Mouse (Mus musculus) liver, adult (tissue): ENCODE data around the gene Ccdc105.

Source experiments
- GATA4 ChIP-seq: IDR thresholded peaks from 2 replicates; pipeline ENCODE4 v1.6.1; 2014; ENCODE audit warnings: mild to moderate bottlenecking, low read length; ENCODE audit not compliant: insufficient replicate concordance

Gene Ccdc105

GRCm38 (mm10) chr10:78752452-78753191 lies at the start of gene Ccdc105:
TSS of gene Ccdc105 (minus strand) at chr10:78753065.
- no peak for TF ChIP-seq GATA4

DNA sequence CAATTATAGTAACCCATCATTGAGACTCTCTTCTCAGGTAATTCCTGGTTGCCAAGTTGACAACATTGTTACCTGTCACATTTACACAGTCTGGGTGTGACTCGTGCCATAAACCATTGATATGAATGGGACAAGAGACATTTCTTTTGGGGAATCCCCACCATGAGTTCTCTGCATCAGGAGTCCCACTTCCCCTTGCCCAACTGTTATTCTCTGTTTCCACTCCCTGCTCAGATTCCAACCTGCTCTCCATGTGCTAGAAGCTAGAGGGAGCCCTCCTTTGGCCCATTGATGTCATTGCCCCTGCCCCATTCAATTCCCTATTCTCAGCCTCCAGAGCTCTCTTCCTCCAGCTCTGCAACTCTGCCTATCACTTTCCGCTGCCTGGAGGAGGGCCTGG lies 48.6 kb upstream of the Ccdc105 start:
- TF ChIP-seq GATA4 = no peak

DNA sequence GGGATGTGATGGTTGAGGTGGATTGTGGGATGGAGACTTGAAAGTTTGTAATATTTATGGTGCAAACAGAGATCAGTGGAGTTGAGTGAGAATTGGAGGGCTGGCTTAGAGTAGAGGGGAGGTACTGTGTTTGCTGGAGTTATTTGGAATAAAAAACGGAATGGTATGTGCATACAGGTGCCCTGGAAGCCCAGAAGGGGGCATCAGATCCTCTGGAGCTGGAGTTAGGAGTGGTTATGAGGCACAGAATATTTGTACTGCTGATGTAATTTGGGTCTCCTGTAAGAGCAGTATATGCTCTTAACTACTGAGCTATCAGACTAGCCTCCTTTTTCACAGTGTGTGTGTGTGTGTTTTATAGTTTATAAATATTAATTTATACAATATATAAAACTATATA lies 37.7 kb upstream of the Ccdc105 start:
- no peak for TF ChIP-seq GATA4

DNA sequence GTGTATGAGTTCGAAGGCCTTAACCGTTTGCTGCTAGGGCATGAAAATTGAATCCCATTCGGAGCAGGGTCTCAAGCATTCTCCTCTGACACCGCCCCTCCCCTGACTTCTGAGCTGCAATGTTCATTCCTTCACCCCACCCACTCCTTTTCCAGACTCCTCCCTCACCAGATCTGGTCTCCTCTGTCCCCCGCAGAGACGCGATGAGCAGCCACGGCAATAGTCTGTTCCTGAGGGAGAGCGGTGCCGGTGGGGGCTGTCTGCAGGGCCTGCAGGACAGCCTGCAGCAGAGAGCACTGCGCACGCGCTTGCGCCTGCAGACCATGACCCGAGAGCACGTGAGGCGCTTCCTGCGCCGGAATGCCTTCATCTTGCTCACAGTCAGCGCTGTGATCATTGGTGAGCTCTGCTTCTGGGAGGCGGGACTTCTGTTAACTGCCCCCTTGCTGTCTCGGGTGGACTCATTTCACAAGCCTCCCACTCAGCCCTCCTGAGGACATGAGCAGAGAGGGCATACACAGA lies 34.8 kb upstream of the Ccdc105 start:
- TF ChIP-seq GATA4 = no peak

DNA sequence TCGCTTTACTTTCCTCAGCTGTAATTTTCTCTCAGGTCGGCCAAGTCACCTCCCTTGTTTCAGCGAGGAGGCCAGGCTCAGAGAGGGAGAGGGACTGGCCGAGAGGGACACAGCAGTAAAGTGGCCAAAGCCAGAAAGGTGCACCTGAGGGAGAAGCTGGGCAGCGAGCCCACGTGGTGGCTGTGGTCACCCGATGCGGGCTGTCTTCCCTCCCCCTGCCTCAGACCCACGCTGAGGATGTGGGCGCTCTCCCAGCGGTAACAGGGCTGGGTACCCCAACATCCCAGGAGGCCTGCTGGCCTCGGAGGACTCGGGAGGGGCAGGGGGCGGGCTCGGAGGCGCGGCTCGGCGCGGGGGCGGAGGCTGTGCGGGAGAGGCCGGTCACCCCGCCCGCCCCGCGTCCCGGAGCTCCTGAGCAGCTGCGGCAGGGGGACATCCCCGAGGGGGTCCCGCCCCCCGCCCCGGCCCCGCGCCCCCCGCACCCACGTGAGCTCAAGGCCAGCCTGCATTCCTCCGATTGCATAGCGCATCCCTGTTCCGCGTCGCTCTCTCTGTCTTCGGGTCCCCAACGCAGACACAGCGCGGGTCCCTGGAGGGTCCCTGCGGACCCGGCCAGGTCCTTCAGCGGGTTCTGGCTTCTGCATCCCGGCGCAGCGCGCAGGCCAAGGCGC lies 27.3 kb upstream of the Ccdc105 start, which contains the start of gene Slc1a6:
Slc1a6 (plus strand) TSS at position 516 of the 671 bp plus-strand sequence.
- TF ChIP-seq GATA4 = no peak

DNA sequence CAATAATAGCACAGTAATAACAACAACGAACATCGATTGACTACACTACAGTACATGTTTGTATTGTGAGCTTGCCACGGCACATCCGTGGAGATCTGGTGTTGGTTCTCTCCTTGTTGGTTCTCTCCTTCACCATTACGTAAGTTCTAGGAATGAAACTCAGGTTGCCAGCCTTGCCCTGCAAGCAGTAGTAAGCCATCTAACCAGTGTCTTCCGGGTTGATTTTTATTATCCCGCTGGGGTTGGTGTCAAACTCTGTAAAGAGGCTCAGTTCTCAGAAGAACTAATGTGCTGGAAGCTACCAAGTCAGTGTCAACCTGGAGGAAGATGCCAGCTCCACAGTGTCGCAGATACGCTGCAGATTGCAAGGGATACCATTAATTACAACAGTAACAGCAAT lies 26.7 kb upstream of the Ccdc105 start:
- no peak for TF ChIP-seq GATA4

DNA sequence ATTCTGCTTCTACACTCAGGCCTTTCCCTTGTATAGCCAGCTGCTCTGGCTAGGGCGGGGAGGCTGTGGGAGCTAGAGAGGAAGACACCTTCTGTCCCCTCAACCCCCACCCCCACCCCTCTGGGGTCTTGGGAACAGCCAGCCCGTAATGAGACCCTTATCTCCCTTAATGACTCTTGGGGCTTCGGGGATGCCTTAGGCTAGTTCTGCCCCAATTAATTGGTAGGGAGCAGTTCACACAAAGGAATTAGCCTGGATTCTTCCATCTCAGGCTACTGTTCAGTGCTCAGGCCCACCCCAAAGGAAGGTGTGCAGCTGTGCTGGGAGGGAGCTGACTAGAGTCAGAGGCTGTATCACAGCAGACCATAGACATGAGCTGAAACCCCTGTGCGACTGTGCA lies 23.0 kb upstream of the Ccdc105 start:
- no peak for TF ChIP-seq GATA4

DNA sequence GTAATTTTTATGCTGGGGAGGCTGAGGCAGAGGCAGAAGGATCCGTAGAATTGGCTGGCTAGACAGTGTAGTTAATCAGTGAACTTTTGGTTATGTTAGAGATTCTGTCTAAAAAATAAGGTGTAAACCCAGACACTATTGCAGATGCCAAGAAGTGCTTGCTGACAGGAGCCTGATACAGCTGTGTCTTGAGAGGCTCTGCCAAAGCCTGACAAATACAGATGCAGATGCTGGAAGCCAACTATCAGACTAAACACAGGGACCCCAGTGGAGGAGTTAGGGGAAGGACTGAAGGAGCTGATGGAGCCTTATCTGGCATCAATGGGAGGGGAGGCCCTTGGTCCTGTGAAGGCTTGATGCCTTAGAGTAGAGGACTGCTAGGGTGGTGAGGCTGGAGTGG lies 12.7 kb upstream of the Ccdc105 start:
- no peak for TF ChIP-seq GATA4

DNA sequence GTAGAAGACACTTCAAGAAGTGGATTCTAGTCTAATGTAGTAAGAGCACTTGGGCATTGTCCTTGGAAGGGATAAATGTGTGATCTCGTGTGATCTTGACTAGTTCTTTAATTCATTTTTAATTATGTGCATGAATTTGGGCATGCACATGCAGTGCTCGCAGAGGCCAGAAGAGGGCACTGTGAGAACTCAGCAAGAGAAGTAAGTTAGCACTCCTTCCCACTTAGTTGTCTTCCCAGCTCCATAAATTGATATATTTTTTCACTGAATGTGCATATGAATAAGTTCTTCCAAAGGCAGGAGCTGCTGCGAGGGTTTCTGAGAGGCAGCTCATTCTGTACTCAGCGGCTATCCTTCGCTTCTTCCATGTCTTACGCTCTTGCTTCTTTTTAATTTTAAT lies 3.2 kb upstream of the Ccdc105 start:
- TF ChIP-seq GATA4 = no peak

DNA sequence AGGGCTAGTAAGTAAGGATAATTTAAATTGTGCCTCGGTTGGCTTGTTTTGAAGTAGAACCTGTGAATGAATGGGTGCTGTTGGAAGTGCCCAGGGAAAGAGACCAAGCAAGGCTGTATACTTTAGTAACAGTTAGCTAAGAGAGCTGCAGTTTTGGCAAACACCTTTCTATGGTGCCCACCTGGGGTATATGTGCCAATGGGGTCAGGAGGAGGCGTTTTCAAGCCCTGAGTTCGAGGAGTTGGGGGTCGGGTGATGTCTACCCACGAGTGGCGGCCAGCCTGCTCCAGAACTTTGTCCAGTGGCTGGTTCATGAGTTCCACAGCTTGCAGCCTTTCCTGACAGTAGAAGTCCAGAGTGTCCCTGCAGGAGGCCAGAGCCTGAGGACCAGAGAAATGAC lies 3.9 kb downstream of the Ccdc105 start:
- TF ChIP-seq GATA4 = no peak

DNA sequence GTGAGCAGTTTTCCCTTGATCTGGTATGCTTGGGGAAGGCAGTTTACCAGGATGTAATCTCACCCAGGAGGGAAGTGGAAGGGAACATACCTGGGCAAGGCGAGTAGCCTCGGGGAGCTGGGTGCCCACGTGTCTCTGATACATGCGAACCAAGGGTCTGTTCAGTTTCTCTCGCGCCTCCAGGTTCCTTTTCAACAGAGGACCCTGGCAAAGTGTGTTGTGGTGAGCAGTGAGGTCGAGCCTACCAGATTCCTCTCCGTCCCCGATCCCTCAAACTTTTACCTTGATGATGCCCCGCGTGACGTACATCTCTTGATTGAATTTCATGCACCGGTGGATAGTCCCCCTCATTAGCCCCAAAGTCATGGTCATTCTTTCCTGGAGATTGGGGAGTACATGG lies 4.7 kb downstream of the Ccdc105 start:
- TF ChIP-seq GATA4 = no peak

GRCm38 (mm10) chr10:78747035-78747721 lies 5.7 kb downstream of the Ccdc105 start:
- TF ChIP-seq GATA4 = no peak

- no peak for TF ChIP-seq GATA4
Observed at GRCm38 (mm10) chr10:78745453-78746232, 7.2 kb downstream of the Ccdc105 start.

- TF ChIP-seq GATA4 = no peak
Observed at GRCm38 (mm10) chr10:78743721-78744120, 9.1 kb downstream of the Ccdc105 start.

- TF ChIP-seq GATA4 = no peak
Observed at GRCm38 (mm10) chr10:78739821-78740220, 13.0 kb downstream of the Ccdc105 start.
